Mouse (Mus musculus) layer of hippocampus, adult 11-12 months (tissue): ENCODE measurements around the gene Pcp2.
A peak's percentile ranks its signal among the peaks of the same experiment; 100 is the strongest.
"Not testable (repeated sequence)": the region's sequence is repeated elsewhere in the genome, so short reads cannot be mapped to it uniquely, and the experiment has no call there.

Experiments
- DNase-seq: peaks from one replicate; pipeline ENCODE4 v3.0.0; 2022; ENCODE audit warnings: low spot score

Gene Pcp2

DNA sequence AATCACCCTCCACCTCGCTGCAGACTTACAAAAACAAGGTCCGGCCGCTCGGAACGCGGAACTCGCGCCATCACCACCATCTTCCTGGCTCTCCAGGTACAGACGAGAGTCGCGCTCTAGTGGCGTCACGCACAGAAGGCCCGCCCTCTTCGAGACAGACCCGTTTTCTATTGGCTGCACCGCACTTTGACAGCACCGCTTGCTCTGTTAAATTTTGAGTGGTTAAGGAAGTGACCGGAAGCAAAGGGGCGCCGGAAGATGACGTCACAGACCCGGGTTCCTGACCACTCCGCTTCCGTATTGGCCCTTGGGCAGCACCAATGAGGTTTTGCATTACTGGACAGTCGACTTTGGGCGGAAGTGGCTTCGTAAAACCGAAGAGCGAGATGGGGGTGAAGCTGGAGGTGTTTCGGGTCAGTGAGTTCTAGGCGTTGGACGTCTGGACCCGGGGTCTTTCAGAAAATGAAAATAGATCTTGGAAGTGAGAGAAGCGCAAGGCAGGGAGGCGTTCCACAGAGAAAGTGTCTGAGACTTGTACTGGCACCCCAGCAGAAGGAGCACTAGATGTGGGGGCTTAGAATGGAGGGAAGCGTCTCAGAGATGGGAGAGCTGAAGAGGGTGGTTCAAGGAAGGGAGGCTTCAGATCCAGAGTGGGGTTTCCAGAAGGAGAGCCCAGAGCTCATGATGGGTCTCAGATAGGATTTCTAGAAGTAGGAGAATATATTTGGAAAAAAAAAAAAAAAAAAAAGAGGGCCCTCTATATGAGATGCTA lies 4.0 kb downstream of the Pcp2 start, which contains the start of the genes Xab2 and Pet100:
Gene Xab2, minus strand, starts transcription at position 118 of the 772 bp plus-strand sequence.
Gene Pet100, plus strand, starts transcription at position 350 of the 772 bp plus-strand sequence.
- peak; percentile 99 for DNase-seq

DNA sequence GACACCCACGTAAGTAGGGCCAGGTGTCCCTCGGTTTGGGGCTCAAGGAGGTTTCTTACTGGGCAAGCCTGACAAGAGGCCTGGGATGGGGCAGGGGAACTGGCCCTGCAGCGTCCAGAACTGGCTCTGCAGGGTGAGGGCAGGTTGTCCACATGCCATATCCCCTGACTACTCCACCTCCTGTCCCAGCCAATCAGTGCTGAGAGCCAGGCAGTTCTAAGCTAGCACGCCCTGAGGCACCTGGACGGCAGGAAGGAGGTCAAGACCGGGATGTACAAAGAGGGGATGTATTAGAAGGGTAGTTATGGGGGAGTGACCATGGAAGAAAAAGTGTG lies 15.6 kb downstream of the Pcp2 start:
- no peak for DNase-seq

DNA sequence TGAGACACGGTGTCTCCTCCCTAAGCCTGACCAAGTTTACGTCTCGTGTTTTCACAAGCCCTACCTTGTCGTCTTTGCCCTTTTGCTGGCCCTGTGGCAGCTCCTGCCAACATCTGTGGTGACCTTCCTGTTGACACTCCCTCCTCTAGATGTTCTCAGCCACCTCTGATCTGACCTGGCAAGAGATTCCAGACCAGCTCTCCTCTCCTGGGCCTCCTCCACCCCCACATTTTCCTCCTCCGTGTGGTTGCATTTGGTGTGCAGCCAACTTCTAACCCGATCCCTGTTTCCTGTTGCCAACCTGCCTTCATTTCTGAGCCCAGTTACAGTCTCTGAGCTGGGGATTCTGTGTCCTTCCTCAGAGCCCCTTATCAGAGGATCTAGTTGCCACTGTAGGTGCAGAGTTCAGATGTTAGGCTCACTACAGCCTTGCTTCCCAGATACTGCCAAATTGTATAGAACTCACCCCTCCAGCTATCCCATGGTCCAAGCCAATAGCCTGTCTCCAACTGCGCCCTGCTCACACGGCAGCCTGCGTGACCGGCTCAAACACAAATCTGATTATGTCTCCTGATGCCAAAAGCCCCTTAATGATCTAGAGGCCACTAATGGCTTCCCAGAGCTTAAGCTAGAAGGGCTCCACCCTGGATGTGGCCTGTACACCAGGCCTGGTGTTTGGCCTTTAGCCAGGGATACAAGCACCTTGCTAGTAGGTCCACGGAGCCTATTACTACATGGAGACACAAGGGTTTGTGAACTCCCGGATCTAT lies 16.1 kb downstream of the Pcp2 start:
- DNase-seq: no peak

DNA sequence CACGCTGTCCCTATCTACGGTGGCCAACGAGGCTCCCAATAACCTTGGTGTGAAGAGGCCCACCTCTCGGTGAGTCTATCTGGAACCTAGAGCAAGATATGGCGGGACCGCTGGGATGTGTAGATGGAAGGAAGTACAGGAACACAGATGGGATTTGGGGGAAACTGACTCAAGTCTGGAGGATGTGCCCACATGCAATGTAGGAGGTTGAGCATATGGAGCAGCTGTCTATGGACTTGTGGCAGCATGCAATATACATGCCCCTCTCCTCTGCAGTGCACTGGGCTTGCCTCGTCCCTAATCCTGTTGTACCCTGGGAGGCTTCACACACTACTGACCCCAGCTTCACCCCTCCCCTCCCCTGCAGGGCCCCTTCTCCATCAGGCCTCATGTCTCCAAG lies 17.5 kb downstream of the Pcp2 start:
- no peak for DNase-seq

DNA sequence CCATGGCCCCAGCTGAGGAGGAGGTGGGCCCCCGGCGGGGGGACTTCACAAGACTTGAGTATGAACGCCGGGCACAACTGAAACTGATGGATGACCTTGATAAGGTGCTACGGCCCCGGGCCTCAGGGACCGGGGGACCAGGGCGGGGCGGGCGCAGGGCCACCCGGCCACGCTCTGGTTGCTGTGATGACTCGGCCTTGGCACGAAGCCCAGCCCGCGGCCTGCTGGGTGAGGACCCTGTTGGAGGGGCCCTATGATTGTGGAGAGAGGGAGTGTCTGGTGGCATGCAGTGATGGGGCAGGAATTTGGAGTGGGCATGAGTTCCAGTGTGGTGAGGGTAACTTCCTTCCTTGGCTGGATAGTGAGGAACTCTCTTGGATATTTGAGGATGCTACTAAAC lies 18.8 kb downstream of the Pcp2 start:
- no peak for DNase-seq

DNA sequence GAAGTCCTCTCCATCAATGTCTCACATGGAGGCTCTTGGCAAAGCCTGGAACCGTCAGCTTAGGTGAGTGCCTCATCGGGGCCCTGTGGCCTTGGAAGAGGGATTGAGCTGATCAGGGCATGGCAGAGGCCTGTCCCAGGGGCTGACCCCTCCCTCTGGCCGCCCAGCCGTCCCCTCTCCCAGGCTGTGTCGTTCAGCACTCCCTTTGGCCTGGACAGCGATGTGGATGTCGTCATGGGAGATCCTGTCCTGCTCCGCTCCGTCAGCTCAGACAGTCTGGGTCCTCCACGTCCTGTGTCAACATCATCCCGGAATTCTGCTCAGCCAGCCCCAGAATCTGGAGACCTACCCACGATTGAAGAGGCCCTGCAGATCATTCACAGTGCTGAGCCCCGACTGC lies 21.9 kb downstream of the Pcp2 start:
- DNase-seq: no peak

DNA sequence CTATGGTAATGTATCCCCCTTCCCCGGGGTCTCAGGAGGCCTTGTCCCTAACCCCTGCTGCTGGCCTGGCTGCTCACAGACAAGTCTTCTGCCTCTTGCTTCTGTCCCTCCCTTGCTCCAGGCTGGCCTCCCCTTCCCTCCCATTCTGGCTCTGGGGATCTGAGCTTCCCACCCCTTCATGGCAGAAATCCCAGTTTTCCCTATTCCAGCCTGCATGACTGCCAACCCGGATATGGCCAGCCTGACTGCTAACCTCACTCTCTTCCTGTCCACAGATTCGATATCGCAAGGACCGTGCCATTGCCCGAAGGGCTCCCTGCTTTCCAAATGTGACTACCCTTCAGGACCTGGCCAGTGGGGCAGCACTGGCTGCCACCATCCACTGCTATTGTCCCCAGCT lies 24.9 kb downstream of the Pcp2 start:
- no peak for DNase-seq

DNA sequence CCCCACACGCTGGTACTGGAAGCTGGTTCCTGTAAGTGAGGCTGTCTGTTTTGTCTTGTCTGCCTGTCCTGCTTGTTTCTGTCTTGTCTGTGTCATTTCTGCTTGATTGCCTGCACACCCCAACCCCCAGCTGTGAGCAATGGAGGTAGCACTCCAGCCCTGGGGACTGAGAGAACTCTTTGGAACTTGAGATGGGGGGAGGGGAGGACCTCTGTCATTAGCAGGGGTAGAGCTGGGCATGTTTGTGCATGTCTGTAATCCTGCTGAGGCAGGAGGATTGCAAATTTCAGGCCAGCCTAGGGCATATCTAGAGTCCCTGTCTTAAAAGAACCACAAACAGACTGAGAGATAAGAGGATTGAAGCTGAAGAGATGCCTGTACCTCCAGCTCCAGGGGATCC lies 26.1 kb downstream of the Pcp2 start:
- no peak for DNase-seq

DNA sequence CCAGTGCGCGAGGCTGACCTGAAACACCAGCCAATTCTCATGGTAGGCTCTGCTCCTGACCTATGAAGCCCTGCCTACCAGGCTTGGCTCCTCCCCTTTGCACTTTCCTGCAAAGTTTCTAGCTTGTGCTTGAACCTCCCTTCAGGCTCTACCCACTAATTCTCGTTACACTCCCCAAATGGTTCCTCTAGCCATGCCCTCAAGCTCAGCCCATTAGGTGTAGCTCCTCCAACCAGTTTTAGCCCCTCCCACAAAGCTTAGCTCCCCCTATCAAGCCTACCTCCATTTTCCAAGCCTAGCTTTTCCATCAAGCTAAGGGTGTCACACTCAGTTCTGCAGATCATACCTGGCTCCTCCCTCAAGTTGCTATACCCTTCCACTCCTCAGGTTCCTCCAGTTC lies 27.3 kb downstream of the Pcp2 start:
- no peak for DNase-seq

DNA sequence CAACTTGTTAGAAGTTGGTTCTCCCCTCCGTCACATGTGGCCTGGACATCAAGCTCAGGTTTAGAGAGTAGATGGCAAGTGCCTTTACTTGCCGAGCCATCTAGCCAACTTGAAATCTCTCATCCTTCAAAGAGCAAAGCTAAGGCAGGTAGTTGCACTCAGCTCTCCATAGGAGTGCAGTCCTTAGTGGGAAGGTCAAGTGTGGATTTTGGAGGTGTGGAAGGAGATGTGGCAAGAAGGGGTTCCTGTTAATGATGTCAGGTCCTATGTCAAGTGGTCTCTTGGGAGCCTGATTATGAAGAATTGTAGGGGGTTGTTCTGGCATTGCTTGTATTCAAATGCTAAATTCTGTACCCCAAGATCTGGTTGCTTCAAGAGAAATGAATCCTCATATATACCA lies 30.9 kb downstream of the Pcp2 start:
- no peak for DNase-seq

DNA sequence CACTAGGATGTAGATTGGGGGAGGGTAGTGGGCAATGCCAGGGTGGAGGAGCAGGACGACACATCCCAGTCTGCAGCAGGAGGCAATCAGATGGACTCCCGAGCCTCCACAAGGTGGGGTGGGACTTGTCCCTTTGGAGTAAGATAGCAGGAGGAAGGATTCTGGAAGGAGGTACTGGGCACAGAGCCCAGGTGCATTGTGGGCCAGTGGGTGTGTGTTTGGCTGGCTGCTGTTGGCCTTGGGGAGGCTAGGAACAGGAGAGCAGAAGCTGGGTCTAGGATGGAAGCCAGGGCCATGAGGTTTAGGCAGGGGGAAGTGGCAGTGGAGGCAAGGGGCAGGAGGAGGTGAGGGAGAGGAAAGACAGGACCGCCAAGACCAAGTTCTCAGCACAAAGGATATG lies 31.9 kb downstream of the Pcp2 start:
- no peak for DNase-seq

DNA sequence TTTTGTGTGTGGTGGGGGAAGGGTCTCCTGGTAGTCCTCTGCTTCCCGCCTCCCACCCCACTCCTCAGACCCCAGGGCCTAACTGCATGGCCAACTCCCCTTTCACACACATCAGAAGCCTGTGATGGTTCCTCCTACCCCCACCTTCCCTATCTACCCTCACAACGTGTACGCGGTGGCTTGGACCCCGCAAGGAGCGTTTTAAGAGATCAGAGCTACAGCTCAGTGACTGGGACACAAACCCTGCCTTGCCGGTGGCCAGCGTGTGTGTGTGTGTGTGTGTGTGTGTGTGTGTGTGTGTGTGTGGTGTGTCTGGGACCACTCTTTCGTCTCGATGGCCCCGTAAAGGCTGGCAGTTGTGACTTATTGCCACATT lies 37.1 kb downstream of the Pcp2 start:
- no peak for DNase-seq

DNA sequence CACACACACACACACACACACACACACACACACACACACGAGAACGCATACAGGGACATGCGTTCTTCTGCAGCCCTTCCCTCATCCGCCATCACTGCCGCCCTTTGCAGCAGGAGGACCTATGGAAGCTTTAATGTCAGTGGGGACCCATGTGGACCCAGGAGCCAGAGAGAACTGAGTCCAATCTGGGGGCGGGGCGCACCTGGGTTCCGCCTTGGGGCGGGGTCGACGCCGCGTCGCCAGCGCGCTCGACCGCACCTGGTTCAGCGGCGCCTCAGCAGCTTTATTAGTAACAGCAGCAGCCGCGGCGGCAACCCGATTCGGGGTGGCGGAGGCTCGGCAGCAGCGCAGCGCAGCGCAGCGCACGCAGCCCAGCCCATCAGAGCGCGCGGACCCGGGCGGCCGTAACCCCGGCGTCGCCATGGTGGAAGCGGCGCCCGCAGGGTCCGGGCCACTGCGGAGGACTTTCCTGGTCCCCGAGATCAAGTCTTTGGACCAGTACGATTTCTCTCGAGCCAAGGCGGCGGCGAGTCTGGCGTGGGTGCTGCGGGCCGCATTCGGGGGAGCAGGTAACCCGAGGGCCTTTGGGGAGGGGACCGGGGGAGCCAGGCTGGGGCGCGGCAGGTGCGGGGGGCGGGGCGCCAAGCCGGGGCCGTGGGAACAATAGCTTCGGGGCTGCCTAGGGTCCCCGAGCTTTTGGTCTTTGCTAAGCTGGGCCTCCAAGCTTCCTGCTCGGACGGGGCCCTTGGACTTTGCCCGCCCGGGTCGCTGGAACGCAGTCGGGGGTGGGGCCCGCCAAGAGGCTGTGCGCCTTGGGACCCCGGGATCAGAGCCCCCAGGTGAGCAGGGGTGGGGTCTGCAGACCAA lies 37.7 kb downstream of the Pcp2 start:
- DNase-seq: peak; percentile 56

DNA sequence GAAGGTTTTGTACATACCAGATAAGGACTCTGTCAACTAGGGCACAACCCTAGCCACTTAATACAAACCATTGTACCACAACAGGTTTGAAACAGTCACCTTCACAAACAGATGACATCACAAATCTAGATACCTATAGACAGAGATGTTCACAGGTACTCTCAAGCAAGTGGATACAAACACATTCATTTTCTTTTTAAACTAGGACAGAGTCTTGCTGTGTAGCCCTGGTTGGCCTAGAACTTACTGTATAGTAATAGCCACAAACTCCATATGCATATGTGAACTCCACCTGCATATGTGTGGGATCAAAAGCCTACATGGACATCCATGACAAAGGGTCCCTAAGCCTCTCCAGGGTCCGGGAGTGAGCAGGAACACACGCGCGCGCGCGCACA lies 38.4 kb downstream of the Pcp2 start, which contains the start of gene Camsap3:
Gene Camsap3, plus strand, starts transcription at position 301 of the 398 bp plus-strand sequence.
- DNase-seq: no peak

DNA sequence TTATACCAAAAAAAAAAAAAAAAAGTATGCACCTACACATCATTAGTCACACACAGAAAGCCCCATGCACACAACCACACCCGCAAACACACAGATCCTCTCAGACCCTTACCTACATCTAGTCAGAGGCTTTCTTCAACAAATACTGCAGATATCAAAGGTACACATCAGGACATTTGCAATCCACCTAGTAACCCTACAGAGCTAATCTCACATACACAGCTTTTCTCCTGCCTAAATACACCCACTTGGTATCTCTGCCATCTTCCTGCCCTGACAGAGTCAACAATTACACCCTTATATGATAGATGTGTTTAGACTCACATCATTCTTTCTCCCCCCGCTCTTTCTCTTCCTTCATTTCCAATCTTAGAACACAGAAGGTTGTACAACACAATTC lies 38.9 kb downstream of the Pcp2 start:
- no peak for DNase-seq

DNA sequence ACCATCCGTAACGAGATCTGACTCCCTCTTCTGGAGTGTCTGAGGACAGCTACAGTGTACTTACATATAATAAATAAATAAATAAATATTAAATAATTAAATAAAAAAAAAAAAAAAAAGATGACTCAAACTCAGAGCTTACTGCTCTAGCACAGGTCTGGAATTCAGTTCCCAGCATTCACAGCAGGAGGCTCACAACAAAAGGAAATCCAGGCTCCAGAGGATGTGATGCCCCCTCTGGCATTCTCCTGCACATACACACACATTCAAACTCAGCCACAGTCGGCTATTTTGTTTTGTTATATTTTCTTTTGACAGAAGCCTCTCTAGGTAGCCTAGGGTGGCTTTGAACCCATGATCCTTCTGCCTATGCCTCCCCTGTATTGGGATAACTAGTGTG lies 43.4 kb downstream of the Pcp2 start:
- DNase-seq: not testable (repeated sequence)

DNA sequence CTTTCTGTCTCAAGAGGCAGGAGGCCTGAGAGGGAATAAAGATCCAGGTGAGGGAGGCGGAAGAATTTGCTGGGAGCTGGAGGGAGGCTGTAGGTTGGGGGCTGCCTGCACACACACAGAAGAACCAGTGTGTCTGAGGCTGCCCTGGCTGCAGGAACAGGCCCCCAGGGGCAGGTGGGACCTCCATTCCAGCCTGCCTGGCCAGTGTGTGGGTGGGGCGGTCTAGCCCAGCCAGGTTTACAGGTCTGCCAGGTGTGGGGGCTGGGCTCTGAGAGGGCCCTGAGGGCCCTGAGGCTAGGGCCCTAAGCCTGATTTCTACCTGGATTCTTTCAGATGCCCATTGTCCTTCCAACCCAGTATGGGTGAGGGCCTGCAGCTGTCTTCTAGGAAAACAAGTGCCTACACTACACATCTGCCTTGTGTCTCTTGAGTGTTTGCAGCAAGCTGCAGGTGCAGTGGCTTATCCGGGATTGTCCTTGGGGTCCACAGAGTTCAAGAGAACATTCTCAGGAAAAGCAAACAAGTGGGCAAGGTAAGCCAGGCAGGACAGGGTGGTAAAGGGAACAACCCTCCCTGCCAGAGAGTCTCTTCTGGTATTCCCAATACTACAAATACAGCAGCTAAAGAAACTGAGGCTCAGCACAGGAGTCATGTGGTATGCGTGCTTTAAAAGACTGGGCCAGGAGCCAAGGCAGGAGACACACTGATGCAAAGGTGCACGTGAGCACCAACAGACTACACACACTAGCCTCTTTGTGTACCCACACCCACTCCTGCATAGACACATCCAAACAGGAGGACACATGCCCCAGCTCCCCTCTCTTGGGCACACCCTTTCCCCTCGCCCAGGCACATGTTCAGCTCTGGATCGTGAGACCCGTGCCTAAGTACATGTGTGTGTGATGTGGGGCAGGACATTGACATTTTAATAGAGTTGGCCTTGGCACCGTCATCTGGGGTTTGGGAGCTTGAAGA lies 45.7 kb downstream of the Pcp2 start:
- DNase-seq: no peak

DNA sequence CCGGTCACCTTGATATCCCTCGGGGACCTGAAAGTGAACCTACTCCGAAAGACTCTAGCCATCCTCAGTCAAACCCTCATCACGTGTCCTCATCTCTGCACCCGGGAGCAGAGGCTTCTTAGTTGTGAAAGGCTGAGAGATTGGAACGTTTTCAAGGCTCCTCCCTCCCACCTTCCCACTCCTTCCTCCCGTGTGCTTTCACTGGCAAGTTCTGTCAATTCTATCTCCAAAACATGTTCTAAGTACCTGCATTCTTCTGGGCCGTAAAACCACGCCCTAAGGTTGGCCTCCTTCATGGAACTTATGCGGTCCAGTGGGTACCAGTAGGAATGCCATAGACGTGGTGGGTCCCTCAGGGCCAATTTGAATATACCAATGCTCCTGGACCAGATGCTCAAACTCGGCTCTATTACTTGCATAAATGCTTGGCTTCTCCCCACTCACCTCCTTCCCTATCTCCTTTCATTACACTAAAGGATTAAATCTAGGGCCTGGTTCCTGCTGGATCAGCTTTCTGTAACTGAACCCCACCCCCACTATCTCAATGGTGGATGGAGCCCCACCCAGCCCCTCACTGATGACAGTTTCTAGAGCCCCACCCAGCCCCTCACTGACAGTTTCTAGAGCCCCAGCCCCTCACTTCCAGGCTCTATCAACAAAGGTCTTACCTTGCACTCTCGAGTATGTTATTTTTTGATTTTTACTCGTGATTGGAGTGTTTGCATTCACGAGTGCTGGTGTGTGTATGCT lies 49.0 kb downstream of the Pcp2 start:
- no peak for DNase-seq

DNA sequence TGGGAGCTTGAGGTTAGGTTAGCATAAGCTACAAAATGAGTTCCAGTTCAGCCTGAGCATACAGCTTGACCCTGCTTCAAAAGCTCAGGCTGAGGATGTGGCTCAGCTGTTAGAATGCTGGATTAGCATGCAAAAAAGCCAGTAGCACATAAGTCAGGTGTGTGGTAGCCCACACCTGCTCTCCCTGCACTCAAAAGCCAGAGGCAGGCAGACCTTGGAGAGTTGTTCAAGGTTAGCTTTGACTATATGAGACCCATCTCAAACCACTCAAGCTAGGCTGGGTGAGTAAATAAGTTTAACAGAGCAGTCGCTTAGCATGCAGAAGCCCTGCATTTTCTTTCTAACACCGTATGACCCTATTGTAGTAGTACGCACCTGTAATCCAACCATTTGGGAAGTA lies 50.8 kb downstream of the Pcp2 start:
- DNase-seq: no peak
